Mouse (Mus musculus) lung, adult 2 months (tissue): ENCODE measurements around the gene Rngtt.

Source experiments
- CTCF ChIP-seq: fragments of 200-500 bp; IDR thresholded peaks from 2 replicates; pipeline ENCODE4 v1.5.1; 2011; ENCODE audit warnings: mild to moderate bottlenecking, low read length, control low read depth; ENCODE audit not compliant: insufficient read depth
- POLR2A ChIP-seq: fragments of 200-500 bp; IDR thresholded peaks from 2 replicates; pipeline ENCODE4 v1.6.1; 2011; ENCODE audit warnings: low read depth, mild to moderate bottlenecking, control low read depth, low read length, borderline replicate concordance; ENCODE audit errors: extremely low read depth

GRCm38 (mm10) chr4:33270386-33271314 lies 39.5 kb upstream of the Rngtt start:
- TF ChIP-seq POLR2A (no peak), CTCF (no peak)
